Mouse (Mus musculus): ENCODE measurements around the gene Tpm4. TPM values are rescaled to one million over a fixed set of nuclear protein-coding genes. Genes with fewer than 3 reads are reported as not detected.

Gene Tpm4
- total RNA-seq (2023; ENCODE audit: inconsistent age), result 246 to 263 TPM (median 261 TPM) in 4 replicates

GRCm38 (mm10) chr8:72134756-72135445 is at the start of gene Tpm4:
Gene Tpm4, plus strand, starts transcription at chr8:72134975.

GRCm38 (mm10) chr8:72106740-72107139 is 28.0 kb upstream of the Tpm4 start, which contains the start of gene Olfr374:
Gene Olfr374, plus strand, starts transcription at chr8:72107040.

GRCm38 (mm10) chr8:72160707-72161697 is 26.2 kb downstream of the Tpm4 start, which contains the start of gene Rab8a:
Gene Rab8a, plus strand, starts transcription at chr8:72161200.

GRCm38 (mm10) chr8:72189417-72190214 is 54.8 kb downstream of the Tpm4 start, which contains the start of gene Hsh2d:
Gene Hsh2d, plus strand, starts transcription at chr8:72189638.

Other genes with a start within 250 kb of the Tpm4 start
- gene Zfp882, start 226.4 kb upstream of the Tpm4 start, total RNA-seq (2023; ENCODE audit: inconsistent age), result 8.2 to 9.7 TPM (median 8.9 TPM) in 4 replicates
- 9.7 to 12.9 TPM (median 10.6 TPM) in 4 replicates for gene Zfp617, start 226.3 kb upstream of the Tpm4 start, total RNA-seq (2023; ENCODE audit: inconsistent age)
- gene Zfp961, start 183.9 kb upstream of the Tpm4 start, total RNA-seq (2023; ENCODE audit: inconsistent age), result 24.0 to 33.2 TPM (median 24.9 TPM) in 4 replicates
- gene Cyp4f18, start 125.3 kb upstream of the Tpm4 start, total RNA-seq (2023; ENCODE audit: inconsistent age), result 186 to 230 TPM (median 196 TPM) in 4 replicates
- gene Olfr372, start 93.8 kb upstream of the Tpm4 start, total RNA-seq (2023; ENCODE audit: inconsistent age), result not detected in 4 replicates
- gene Olfr373, start 51.8 kb upstream of the Tpm4 start, total RNA-seq (2023; ENCODE audit: inconsistent age), result 0.21 TPM in 1 of 4 replicates, not detected in the others
- 0.06 to 0.22 TPM (median 0.06 TPM) in 3 of 4 replicates, not detected in the other for gene Olfr374, start 27.9 kb upstream of the Tpm4 start, total RNA-seq (2023; ENCODE audit: inconsistent age)
- gene Rab8a, start 26.2 kb downstream of the Tpm4 start, total RNA-seq (2023; ENCODE audit: inconsistent age), result 110 to 144 TPM (median 142 TPM) in 4 replicates
- gene Hsh2d, start 54.7 kb downstream of the Tpm4 start, total RNA-seq (2023; ENCODE audit: inconsistent age), result 28.4 to 38.7 TPM (median 32.9 TPM) in 4 replicates
- gene Cib3, start 77.9 kb downstream of the Tpm4 start, total RNA-seq (2023; ENCODE audit: inconsistent age), result 1.00 to 1.0 TPM in 2 of 4 replicates, not detected in the others
- gene Gm11034, start 78.7 kb downstream of the Tpm4 start, total RNA-seq (2023; ENCODE audit: inconsistent age), result not detected in 4 replicates
- 80.2 to 90.2 TPM (median 89.1 TPM) in 4 replicates for gene Fam32a, start 84.8 kb downstream of the Tpm4 start, total RNA-seq (2023; ENCODE audit: inconsistent age)
- 185 to 223 TPM (median 213 TPM) in 4 replicates for gene Ap1m1, start 105.0 kb downstream of the Tpm4 start, total RNA-seq (2023; ENCODE audit: inconsistent age)
- 19.0 to 25.5 TPM (median 21.6 TPM) in 4 replicates for gene Gm10282, start 170.3 kb downstream of the Tpm4 start, total RNA-seq (2023; ENCODE audit: inconsistent age)
- 3,310 to 3,828 TPM (median 3,617 TPM) in 4 replicates for gene Klf2, start 184.1 kb downstream of the Tpm4 start, total RNA-seq (2023; ENCODE audit: inconsistent age)

Measured in B cell, adult (primary cell).